Mouse (Mus musculus) hindbrain, embryonic 16.5 days (tissue): ENCODE results near the gene Hoxa13. TPM values are rescaled to one million over a fixed set of nuclear protein-coding genes. Genes with fewer than 3 reads are reported as not detected.

Experiments
- ATAC-seq: fragments of 200-750 bp; cut with Nextera tagmentation; 2 replicates; pipeline ENCODE4 v1.8.0; 2017; ENCODE audit warnings: moderate TSS enrichment, moderate library complexity
- H3K27ac ChIP-seq: fragments of 300-500 bp; sonication (generic); 2 replicates; pipeline ENCODE4 v1.5.1; 2014; ENCODE audit warnings: low read depth, mild to moderate bottlenecking, control low read depth, low read length, moderate library complexity
- H3K27me3 ChIP-seq: fragments of 300-500 bp; sonication (generic); replicated peaks from 2 replicates; pipeline ENCODE4 v1.6.1; 2014; ENCODE audit warnings: low read length; ENCODE audit not compliant: control insufficient read depth, insufficient read depth
- H3K36me3 ChIP-seq: fragments of 300-500 bp; sonication (generic); 2 replicates; pipeline ENCODE4 v1.6.1; 2014; ENCODE audit warnings: mild to moderate bottlenecking, low read length, moderate library complexity, mixed read lengths; ENCODE audit not compliant: control insufficient read depth, insufficient read depth
- H3K4me1 ChIP-seq: fragments of 300-500 bp; sonication (generic); 2 replicates; pipeline ENCODE4 v1.6.1; 2014; ENCODE audit warnings: low read depth, low read length; ENCODE audit not compliant: control insufficient read depth, insufficient read depth
- H3K4me2 ChIP-seq: fragments of 300-500 bp; sonication (generic); 2 replicates; pipeline ENCODE4 v1.6.1; 2014; ENCODE audit warnings: mild to moderate bottlenecking, low read length, control low read depth, moderate library complexity
- H3K4me3 ChIP-seq: fragments of 300-500 bp; sonication (generic); 2 replicates; pipeline ENCODE4 v1.5.1; 2014; ENCODE audit warnings: mild to moderate bottlenecking, low read length, control low read depth, moderate library complexity
- H3K9ac ChIP-seq: fragments of 300-500 bp; sonication (generic); 2 replicates; pipeline ENCODE4 v1.6.1; 2014; ENCODE audit warnings: low read depth, mild to moderate bottlenecking, control low read depth, low read length, moderate library complexity
- H3K9me3 ChIP-seq: fragments of 300-500 bp; sonication (generic); 2 replicates; pipeline ENCODE4 v1.6.1; 2014; ENCODE audit warnings: mild to moderate bottlenecking, low read length, moderate library complexity; ENCODE audit not compliant: control insufficient read depth
- WGBS: fragments of 180-500 bp; shearing (Covaris S2); extraction: QIAGEN DNeasy Blood & Tissue Kit; methylation state at CpG from one replicate; pipeline ENCODE4 v1.1.7; 2014; 5-methylcytosine and 5-hydroxymethylcytosine counted together
- polyA plus RNA-seq: library from polyadenylated mRNA; unstranded; fragments of >200 nt; fragmentation: Nextera tagmentation; extraction: Ambion mirVana; gene quantifications from 2 replicates; pipeline ENCODE4 v1.2.1, GENCODE M21; 2015

Hoxa13 gene
- polyA plus RNA-seq, 1 experiment from 2014 or later: not detected

DNA sequence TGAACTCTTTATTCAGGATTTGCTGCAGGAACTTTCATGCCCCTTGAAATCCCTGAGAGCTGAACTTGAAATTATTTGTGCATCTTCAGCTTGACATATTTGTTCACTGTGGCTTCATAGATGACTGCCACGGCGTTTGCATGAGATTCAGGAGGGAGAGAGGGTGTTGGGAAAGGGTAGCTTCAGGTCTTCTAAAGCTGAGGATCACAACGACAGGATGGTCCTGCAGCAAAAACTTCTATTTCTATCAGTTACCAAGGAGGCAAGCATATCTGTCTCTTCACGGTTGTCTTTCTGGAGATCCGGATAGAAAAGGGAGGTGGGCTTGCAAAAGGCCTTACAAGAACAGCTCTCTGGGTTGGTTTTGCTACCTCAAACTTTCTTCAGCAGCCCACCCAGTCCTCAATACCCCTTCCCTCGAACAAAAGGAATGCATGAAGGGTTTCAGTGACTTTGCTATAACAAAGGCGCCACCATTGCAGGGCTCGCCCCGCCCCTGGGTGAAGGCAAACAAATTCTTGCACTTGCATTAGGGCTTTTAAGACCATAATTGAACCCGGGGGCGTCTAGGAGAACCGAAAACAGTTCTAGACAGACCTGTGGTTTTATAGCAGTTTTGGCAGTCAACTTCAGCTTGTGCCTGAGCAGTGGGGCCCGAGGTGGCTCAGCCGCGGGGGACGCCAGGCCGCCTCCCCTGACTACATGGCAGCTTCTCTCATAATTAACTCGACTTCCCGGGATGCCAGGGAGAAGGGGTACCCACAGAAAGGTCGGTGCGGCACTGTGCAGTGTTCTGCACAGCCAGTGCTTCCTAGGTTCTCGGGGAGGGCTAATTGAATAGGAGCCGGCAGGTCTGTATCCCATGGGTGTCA, 12.7 kb downstream of the Hoxa13 start:
- WGBS: 1% methylated on average over 23 of the region's 23 CpGs
- Histone ChIP-seq H3K9me3 (peaks cover 4% of the 10 kb centered on the region; the same call in 1 of the 2 replicates), H3K9ac (no peak overlapping the region), H3K27me3 (peaks cover 81% of the 10 kb centered on the region), H3K4me3 (no peak overlapping the region), H3K27ac (no peak overlapping the region), H3K4me1 (no peaks in the 10 kb centered on the region), H3K36me3 (no peaks in the 10 kb centered on the region), H3K4me2 (no peak overlapping the region)
- ATAC-seq: no peak

DNA sequence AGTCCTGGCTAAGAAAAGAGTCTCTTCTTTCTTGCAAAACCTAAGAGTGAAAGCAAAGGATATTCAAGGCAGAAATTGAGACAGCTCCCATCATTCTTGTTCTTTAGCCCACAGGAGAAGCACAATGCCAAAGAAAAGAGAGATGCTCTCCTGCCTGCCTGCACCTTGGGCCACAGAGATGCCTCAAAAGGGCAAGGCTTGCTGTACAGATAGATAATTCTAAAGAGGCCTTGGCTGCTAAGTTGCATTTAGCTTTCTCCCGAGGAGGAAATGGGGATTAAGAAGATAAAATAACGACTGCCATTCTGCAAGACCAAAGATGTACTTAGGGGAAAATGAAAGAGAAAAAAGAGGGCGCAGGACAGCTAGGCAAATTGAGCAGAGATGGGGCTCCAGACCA, 13.8 kb downstream of the Hoxa13 start:
- Histone ChIP-seq H3K9ac (no peak overlapping the region), H3K4me3 (no peak overlapping the region), H3K36me3 (no peaks in the 10 kb centered on the region), H3K4me2 (no peak overlapping the region), H3K4me1 (no peaks in the 10 kb centered on the region), H3K9me3 (peaks cover 4% of the 10 kb centered on the region; the same call in 1 of the 2 replicates), H3K27me3 (peaks cover 84% of the 10 kb centered on the region), H3K27ac (no peak overlapping the region)
- no peak for ATAC-seq
- 10% methylated on average over 3 of the region's 3 CpGs for WGBS

DNA sequence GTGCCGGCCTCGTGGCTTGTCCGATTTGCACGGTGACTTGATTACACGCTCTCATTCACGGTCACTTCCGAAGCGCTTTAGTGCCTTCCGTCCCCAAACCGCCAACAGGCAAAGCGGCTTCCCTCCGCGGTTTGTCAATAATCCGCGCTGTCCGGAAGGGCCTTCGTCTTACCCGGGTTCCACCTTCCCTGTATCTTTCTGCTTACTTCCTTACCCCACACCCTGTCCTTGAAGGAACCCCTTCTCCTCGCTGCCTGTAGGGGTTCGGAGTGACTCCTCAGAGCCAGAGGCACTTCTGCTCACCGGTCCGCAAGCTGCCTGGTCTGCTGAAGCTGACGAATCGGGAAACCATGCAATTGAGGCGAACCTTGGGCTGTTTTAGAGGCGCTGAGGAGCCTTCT, 14.3 kb downstream of the Hoxa13 start:
- ATAC-seq: no peak
- Histone ChIP-seq H3K4me2 (no peak overlapping the region), H3K4me3 (no peak overlapping the region), H3K9ac (no peak overlapping the region), H3K27me3 (peaks cover 84% of the 10 kb centered on the region), H3K9me3 (peaks cover 4% of the 10 kb centered on the region; the same call in 1 of the 2 replicates), H3K27ac (no peak overlapping the region), H3K36me3 (no peaks in the 10 kb centered on the region), H3K4me1 (no peaks in the 10 kb centered on the region)
- WGBS: under 1% methylated on average over 26 of the region's 26 CpGs

DNA sequence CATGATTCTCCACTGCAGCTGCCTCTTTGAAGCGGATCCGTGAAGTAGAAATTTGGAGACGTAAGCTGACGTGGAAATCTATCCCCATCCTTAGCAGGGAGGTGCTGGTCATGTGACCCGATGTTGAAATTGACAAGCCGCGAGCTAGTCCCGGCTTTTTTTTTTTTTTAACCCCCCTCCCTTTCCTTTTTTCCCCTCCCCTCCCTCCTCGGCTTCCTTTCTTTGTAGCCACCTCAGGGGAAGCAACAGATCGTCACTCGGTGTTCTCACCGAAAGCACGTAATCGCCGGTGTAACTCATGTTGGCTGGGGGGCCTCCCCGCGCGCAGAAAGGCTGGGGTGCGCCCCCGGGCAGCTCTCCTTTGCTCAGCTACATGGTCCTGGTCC, 14.9 kb downstream of the Hoxa13 start, which contains the start of gene Hoxa11:
Hoxa11 (minus strand) TSS at position 54 of the 386 bp plus-strand sequence.
- Histone ChIP-seq H3K9ac (no peak within 1 kb of the TSS), H3K27me3 (peaks cover 84% of the 10 kb centered on the region), H3K4me3 (no peak within 1 kb of the TSS), H3K4me2 (no peak within 1 kb of the TSS), H3K9me3 (peaks cover 4% of the 10 kb centered on the region; the same call in 1 of the 2 replicates), H3K27ac (no peak within 1 kb of the TSS), H3K36me3 (no peaks in the 10 kb centered on the region), H3K4me1 (no peaks in the 10 kb centered on the region)
- WGBS: 1% methylated on average over 20 of the region's 20 CpGs
- no peak for ATAC-seq

DNA sequence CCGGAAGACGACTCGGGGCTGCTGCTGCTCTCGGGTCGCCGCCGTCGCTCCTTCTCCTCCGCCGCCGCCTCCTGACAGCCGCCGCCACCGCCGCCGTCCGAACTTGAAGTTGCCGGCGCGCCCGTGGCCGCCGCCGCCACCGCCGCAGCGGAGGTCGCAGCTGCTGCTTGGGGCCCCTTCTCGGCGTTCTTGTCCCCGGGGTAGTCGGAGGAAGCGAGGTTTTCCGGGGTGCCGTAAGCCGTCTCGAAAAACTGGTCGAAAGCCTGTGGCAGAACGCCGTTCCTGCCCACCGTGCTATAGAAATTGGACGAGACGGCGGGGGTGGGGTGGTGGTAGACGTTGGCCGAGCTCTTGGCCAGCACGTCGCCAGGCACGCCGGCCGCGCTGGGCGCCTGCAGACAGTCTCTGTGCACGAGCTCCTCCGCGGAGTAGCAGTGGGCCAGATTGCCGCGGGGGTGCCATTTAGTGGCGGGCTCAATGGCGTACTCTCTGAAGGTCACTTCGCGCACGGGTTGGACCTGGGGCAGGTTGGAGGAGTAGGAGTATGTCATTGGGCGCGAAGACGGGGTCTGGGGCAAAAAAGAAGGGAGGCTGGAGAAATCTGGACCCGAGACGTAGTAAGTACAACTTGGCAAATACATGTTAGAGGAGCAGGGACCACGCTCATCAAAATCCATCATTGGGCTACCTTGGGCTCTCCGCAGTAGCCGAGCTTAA, 15.5 kb downstream of the Hoxa13 start:
- WGBS: under 1% methylated on average over 67 of the region's 71 CpGs
- peaks cover 4% of the 10 kb centered on the region; the same call in 1 of the 2 replicates for H3K9me3 ChIP-seq
- no peak overlapping the region for H3K27ac ChIP-seq
- H3K36me3 ChIP-seq: no peaks in the 10 kb centered on the region
- no peak for ATAC-seq
- H3K4me1 ChIP-seq: peaks cover 2% of the 10 kb centered on the region; the same call in 1 of the 2 replicates
- H3K4me3 ChIP-seq: no peak overlapping the region
- no peak overlapping the region for H3K9ac ChIP-seq
- H3K4me2 ChIP-seq: no peak overlapping the region
- peaks cover 85% of the 10 kb centered on the region for H3K27me3 ChIP-seq

DNA sequence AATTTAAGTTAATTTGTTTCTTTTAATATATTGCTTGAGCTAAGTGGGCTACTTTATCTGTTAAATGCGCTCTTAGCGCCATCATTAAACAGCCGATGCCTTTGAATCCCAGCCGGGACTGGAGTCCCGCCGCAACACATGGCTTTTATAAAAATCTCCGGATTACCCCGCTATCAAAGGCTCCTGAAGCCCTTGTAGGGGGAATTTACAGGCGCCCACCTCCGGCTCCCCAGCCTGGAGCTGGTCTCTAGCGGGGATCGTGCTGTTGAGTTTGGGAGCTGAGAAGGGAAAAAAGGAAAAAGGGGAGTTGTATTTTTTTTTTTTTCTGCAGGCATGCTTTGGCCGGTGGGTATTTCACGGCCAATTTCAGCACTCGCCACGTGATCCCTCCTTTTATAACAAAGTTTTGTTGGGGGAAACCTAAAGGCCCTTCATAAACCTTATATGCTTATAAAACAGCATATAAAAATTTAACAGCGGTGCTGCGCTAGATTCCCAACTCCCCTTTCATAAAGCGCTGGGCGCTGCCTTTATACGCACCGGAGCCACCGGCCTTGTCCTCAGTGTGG, 16.1 kb downstream of the Hoxa13 start:
- Histone ChIP-seq H3K4me2 (no peak overlapping the region), H3K27ac (no peak overlapping the region), H3K4me3 (no peak overlapping the region), H3K9ac (no peak overlapping the region), H3K4me1 (peaks cover 4% of the 10 kb centered on the region; the same call in 1 of the 2 replicates), H3K27me3 (peaks cover 85% of the 10 kb centered on the region), H3K9me3 (peaks cover 4% of the 10 kb centered on the region; the same call in 1 of the 2 replicates), H3K36me3 (no peaks in the 10 kb centered on the region)
- ATAC-seq: no peak
- 2% methylated on average over 23 of the region's 23 CpGs for WGBS

DNA sequence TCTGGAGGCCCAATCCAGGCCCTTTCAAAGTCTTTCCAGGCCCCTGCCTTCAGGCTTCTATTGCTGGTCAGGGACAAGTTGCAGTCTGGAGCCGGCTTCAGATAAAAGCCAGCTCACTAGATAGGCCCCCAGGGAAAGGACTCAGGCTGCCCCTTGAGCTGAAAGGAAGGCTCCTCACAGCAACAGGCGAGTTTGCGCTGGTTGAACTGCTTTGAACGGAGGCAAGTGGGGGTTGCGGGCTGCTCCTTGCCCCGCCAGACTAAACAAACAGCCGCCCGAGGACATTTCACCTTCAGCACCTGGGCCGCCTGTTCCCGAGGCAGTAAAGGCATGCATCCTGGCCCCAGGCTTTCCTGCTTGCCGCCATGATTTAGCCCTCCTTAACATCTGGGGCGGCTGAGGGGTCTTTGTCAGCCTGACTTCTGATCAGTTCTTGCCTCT, 17.0 kb downstream of the Hoxa13 start:
- Histone ChIP-seq H3K27me3 (peaks cover 86% of the 10 kb centered on the region), H3K4me3 (no peak overlapping the region), H3K4me1 (peaks cover 4% of the 10 kb centered on the region; the same call in 1 of the 2 replicates), H3K9ac (no peak overlapping the region), H3K9me3 (peaks cover 4% of the 10 kb centered on the region; the same call in 1 of the 2 replicates), H3K4me2 (no peak overlapping the region), H3K36me3 (no peaks in the 10 kb centered on the region), H3K27ac (no peak overlapping the region)
- WGBS: 4% methylated on average over 12 of the region's 12 CpGs
- ATAC-seq: no peak

DNA sequence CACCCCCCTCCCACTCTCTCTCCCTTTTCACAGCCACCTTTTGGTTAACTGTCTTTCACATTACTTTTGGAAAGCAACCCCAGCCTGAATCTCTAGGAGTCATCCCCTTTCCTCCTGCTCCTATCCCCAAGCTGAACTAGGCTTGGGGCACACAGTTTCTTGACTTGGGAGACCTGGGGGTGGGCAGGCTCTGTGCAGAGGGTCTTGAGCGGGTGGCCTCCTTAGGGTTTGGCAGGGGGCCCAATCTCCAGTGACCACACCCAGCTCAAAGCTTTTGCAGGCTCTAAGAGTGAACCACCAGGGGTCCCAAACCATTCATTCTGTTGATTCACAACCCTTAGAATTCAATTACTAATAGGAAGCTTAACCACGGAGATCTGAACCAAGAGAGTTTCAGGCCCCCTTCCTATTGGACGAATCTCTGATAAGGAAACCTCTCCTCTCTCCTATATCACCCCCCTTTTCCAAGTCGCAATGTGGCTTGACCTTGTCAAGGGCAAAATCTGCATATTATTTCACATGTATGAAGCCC, 17.8 kb downstream of the Hoxa13 start:
- no peak overlapping the region for H3K4me2 ChIP-seq
- peaks cover 4% of the 10 kb centered on the region; the same call in 1 of the 2 replicates for H3K4me1 ChIP-seq
- no peak overlapping the region for H3K9ac ChIP-seq
- peaks cover 81% of the 10 kb centered on the region for H3K27me3 ChIP-seq
- WGBS: 2% methylated on average over 4 of the region's 4 CpGs
- H3K4me3 ChIP-seq: no peak overlapping the region
- ATAC-seq: no peak
- H3K36me3 ChIP-seq: no peaks in the 10 kb centered on the region
- H3K27ac ChIP-seq: no peak overlapping the region
- peaks cover 4% of the 10 kb centered on the region; the same call in 1 of the 2 replicates for H3K9me3 ChIP-seq
